Mouse (Mus musculus): ENCODE results near the gene Slc12a3.

- TF ChIP-seq CTCF (conservative IDR thresholded peaks at IDR 0.05 in 1 of 2, IDR thresholded peaks at IDR 0.05 in 1 of 2; ENCODE audit: low read depth in 2 of 2, low read length in 2 of 2) (no peak), CHD1 (IDR thresholded peaks at IDR 0.05; ENCODE audit: low read depth, low read length) (no peak), POLR2A (IDR thresholded peaks at IDR 0.05; ENCODE audit: low read depth, low read length) (no peak)
Observed at GRCm38 (mm10) chr8:94304412-94304811, 24.6 kb upstream of the Slc12a3 start.

Measured in CH12.LX (cell line).